ENCODE assay signal across 12 mouse cellular contexts in genomic region chr10:92347960-92348675, GRCm38 (mm10).
"Had no signal": no experiment of that assay in that cellular context is flagged by ENCODE, and none has a peak within 500 bp of the region (broad histone marks: within the 10 kb centered on the region; RNA-seq: fewer than 3 reads in every experiment).

No protein-coding gene starts in this region.

- H3K9me3 ChIP-seq: limb, embryonic 13.5 days; neural tube, embryonic 12.5 days had no signal

- H3K4me2 ChIP-seq: limb, embryonic 13.5 days; neural tube, embryonic 12.5 days had no signal

- H3K4me3 ChIP-seq: limb, embryonic 13.5 days; neural tube, embryonic 12.5 days had no signal

- H3K27ac ChIP-seq: limb, embryonic 13.5 days; liver, embryonic 14.5 days; neural tube, embryonic 12.5 days had no signal

- H3K9ac ChIP-seq: limb, embryonic 13.5 days; liver, embryonic 14.5 days; neural tube, embryonic 12.5 days had no signal

- DNase-seq: kidney, adult 2 months; kidney, postnatal 10 days; left cerebral cortex, postnatal 4 days; lung, adult 18-20 months; retina, postnatal 1 day; right cerebral cortex, postnatal 4 days; spleen, adult 18-20 months; thymus, adult 18-20 months; thymus, postnatal 14 days had no signal

- H3K36me3 ChIP-seq: limb, embryonic 13.5 days; neural tube, embryonic 12.5 days had no signal

- H3K4me1 ChIP-seq: limb, embryonic 13.5 days had no signal

- H3K27me3 ChIP-seq: limb, embryonic 13.5 days; neural tube, embryonic 12.5 days had no signal
